Mouse (Mus musculus): ENCODE data around the gene Slit3.

GRCm38 (mm10) chr11:35670746-35671145 is 549.7 kb downstream of the Slit3 start:
- TF ChIP-seq CTCF (IDR thresholded peaks at IDR 0.05; ENCODE audit: low read depth) (no peak), EP300 (IDR thresholded peaks at IDR 0.05; ENCODE audit: low read depth) (no peak)

Measured in liver, embryonic 14.5 days (tissue).